Mouse (Mus musculus) bone marrow, adult 2 months (tissue): ENCODE results near the gene Gm3776.

ENCODE experiments used
- CTCF ChIP-seq: fragments of 200-500 bp; IDR thresholded peaks from 2 replicates; pipeline ENCODE4 v1.5.1; 2011; ENCODE audit warnings: low read length, control low read depth; ENCODE audit not compliant: control insufficient read depth, insufficient read depth
- POLR2A ChIP-seq: fragments of 200-500 bp; IDR thresholded peaks from 2 replicates; pipeline ENCODE4 v1.6.1; 2011; ENCODE audit warnings: low read depth, mild to moderate bottlenecking, control low read depth, low read length, borderline replicate concordance; ENCODE audit not compliant: control insufficient read depth

GRCm38 (mm10) chr9:78212341-78213049 lies 44.4 kb upstream of the Gm3776 start:
- TF ChIP-seq POLR2A: no peak
- no peak for TF ChIP-seq CTCF
